Mouse (Mus musculus): ENCODE measurements around the gene Eps15l1. TPM values are rescaled to one million over a fixed set of nuclear protein-coding genes. Genes with fewer than 3 reads are reported as not detected.

The Eps15l1 gene
- total RNA-seq, 2 experiments from 2014 or later, result 49.9 to 52.4 TPM

DNA sequence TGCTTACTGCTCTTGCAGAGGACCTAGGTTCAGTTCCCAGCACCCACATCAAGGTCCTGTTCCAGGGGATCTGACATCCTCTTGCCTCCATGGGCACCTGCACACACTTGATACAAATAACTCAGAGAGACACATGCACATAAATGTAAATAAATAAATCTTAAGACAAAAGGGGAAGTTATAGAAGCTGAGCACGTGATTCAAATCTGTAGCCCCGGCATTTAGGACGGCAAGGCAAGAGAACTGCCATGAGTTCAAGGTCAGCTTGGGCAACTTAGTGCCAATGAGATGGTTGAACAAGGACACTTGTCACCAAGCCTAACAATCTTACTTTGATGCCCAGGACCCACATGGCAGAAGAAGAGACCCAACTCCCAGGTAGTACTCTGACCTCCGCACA is 3.2 kb downstream of the Eps15l1 start:
- DNase-seq, result no peak
- intact Hi-C loops (cut with DNase I), result no loop called here

DNA sequence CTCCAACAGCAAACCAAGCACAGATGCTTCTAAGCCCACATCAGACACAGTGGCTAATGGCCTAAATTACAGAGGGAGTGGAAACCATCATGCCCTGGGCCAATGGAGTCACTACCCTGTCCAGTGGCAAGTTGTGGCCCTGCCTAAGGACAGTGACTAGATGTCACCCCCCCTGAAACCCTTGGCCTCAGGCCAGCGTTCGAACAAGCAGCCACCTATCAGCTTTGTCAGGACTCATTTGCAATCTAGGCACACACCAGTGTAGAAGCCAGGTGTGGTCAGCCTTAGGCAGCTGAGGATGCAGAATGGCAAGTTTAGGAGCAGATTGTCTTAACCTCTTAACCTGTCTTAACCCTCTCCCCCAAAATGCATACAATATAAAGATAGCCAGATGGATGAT is 6.0 kb downstream of the Eps15l1 start:
- DNase-seq, result no peak
- intact Hi-C loops (cut with DNase I), result no loop called here

DNA sequence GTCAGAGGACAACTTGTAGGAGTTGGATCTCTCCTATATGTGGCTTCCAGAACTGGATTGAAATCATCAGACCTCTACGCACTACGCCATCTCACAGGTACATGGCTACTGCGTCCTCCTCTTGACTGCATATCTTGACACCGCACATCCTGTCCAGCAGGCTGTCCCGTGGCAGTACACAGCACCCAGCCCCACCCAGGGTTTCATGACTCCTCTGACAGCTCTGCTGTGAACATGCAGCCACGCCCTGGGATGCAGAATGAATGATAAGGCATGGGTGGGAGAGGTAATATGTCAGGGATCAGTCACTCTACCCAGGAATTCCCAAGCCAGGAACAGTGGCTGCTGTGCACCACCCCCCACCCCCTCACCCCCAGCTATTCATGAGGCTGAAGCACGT is 7.4 kb downstream of the Eps15l1 start:
- no peak for DNase-seq
- intact Hi-C loops (cut with DNase I), result no loop called here

DNA sequence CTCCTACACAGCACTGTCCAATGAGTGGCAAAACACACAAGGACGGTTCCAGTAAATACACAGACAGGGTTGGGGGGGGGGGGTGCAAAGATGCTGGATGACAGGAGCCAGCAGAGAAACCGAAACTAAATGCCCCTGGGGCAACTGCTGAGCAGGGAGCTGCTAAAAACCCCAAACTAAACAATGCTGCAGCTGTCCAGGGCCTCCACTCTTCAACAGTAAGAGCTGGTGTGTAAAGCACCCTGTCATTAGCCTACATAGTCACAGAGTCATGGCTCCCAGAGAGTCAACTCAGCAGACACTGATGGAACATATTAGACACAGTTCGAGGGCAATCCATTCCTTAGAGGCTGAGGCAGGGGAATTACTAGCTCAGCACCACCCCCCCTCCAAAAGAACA is 11.8 kb downstream of the Eps15l1 start:
- intact Hi-C loops (cut with DNase I), result no loop called here
- DNase-seq, result no peak

DNA sequence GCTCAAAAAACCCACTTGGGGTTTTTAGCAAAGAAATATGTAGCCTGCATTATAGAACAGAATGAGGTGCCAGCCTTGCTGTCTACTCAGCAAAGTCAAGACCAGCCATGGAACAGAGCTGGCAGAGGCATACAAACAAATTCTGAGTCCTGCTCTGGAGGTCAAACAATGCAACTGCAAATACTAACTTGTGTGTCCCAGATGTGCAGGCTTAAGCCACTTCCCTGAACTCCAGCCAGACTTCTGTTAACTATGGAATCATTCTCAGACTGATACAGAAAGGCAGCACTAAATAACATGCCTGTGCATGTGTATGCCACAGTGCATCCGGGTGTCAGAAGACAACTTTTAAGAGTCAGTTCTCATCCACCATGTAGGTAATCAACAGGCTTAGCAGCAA is 13.4 kb downstream of the Eps15l1 start:
- intact Hi-C loops (cut with DNase I), result no loop called here
- DNase-seq, result no peak

DNA sequence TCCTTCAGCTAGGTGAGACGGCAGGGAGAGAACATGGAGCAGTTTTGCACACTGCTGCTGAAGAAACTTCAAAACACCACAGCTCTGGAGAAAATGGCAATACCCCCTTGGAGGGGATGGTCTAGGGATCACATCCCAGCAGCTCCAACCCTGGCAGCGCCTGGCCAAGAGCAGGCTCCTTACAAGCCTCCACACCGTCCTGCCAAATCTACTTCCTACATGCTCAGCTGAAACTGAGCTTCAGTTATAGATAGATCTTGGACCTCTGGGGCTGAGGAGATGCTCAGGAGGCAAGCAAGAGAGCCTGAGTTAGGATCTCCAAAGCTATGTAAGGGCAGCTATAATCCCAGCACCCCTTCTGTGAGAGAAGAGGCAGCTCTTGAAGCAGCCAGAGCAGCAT is 18.3 kb downstream of the Eps15l1 start:
- intact Hi-C loops (cut with DNase I), result no loop called here
- no peak for DNase-seq

DNA sequence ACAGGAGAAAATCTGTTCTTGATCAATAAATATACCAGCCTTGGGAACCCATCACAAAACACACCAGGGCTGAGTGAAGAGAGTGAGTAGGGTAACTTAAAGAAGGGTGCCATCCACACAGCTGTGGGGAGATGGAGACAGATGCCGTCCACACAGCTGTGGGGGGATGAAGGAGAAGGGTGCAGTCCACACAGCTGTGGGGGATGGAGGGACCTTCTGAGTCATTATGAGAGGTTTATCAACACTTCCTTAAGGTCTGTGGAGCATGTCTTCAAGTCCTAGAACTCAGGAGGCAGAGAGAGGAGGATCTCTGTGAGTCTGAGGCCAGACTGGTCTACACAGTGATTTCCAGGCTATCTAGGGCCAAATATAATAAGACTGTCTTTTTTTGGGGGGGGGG is 19.9 kb downstream of the Eps15l1 start:
- intact Hi-C loops (cut with DNase I), result no loop called here
- DNase-seq, result no peak

DNA sequence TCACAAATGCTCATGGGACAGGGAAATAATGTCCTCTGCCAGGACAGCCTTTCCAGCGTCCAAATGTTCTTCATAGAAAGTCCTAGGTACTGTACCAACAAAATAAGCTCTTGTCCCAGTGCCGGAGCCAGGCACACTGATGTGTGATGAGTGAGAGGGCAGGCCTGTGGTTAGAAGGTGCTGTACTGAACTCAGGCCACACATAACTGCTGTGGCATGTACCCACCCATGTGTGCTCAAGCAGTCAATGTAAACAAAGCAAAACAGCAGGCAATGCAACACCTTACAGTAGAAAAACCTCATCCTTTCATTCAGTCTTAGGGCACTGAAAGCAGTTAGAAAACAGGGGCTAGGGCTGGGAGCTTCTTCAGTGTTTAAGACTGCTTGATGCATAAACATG is 35.5 kb downstream of the Eps15l1 start:
- intact Hi-C loops (cut with DNase I), result no loop called here

DNA sequence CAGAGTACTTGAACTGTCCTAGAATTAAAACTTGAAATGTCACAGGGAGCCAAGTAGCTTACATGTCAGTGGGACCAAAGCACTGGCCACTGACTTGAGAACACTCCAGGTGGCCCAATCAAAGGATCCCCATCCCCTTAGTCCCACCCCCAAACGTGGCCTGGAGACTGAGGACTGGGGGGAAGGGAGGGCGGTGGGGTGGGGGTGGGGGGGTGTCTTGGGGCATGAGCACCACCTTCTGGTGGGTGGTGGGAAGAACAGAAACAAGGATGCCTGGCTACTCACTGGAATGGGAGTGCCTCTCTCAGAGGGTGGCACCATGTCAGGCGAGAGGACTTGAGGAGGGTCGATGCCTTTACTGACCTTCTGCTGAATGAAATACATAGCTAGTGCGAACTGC is 38.9 kb downstream of the Eps15l1 start:
- intact Hi-C loops (cut with DNase I), result no loop called here
- peak in 1 of 2 experiments; percentile 38 for DNase-seq

More for the DNA sequence above, 35.5 kb downstream of the Eps15l1 start:
- no peak for DNase-seq

DNA sequence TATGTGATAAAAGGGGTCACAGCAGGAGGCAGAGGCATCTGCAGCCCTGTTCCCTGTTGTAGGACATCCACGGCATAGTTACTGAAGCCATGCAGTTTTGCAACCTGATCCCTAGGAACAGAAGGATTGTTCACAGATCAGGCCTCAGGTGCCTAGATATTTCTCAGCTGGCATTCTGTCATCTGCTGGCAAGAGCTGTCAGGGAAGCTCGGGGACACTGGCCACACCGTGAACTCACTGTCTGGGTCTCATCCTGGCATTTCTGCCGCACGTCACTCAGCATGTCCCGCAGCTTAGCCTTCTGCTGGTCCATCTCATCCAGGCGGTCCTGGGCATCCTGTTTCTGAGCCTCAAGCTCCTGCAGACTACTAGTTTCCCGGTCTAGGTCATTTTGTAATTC is 40.6 kb downstream of the Eps15l1 start:
- intact Hi-C loops (cut with DNase I), result no loop called here
- DNase-seq, result no peak

DNA sequence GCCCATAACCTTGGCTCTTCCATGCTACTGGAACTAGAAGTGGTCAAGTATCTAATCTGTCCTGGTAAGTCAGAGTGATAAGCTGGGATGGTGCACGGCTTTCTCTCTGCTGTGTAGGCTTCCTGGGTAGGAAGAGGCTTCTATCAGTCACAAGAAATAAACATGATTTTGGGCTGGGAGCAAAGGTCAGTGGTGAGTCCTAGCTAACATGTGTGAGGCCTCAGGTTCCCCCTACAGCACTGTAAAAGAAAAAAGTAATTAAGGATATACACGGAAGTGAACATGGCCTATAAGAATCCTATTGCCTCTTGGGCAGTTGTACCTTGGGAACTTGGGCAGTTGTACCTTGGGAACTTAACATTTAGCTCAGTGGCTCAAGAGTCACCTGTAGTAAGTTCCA is 44.4 kb downstream of the Eps15l1 start:
- DNase-seq, result no peak
- intact Hi-C loops (cut with DNase I), result no loop called here

DNA sequence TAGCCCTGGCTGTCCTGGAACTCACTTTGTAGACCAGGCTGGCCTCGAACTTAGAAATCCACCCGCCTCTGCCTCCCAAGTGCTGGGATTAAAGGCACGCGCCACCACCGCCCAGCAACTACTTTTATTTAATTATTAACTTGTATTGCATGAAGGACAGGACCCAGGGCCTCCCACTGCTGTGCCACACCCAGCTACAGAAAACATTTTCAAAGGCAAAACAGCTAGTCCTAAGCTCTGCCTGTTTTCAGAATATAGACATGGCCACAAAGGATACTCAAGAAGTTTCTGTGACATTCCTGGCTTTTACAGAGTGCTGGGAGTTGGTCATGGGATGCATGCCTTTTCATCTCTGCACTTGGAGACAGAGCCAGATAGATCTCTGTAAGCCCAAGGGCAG is 45.0 kb downstream of the Eps15l1 start:
- DNase-seq, result no peak

DNA sequence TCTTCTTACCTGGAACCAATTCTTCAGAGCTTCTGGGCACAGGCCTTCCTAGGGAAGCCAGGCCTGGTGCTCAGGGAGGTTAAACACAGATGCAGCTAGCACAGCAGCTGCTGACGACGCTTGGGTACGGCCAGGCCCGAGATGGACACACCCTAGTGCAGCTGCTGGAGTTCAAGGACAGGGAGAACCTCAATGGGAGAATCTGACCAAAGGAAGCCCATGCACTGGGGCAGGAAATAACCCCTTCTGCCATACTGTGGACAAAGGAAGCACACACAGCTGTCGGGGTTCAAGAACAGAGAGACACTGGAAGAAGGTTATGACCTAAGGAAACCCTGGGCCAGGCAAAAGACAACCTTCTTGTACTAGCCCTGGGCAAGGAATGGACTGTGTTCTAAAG is 46.1 kb downstream of the Eps15l1 start:
- no peak for DNase-seq

More for the DNA sequence above, 45.0 kb downstream of the Eps15l1 start:
- intact Hi-C loops (cut with DNase I), result no loop called here

DNA sequence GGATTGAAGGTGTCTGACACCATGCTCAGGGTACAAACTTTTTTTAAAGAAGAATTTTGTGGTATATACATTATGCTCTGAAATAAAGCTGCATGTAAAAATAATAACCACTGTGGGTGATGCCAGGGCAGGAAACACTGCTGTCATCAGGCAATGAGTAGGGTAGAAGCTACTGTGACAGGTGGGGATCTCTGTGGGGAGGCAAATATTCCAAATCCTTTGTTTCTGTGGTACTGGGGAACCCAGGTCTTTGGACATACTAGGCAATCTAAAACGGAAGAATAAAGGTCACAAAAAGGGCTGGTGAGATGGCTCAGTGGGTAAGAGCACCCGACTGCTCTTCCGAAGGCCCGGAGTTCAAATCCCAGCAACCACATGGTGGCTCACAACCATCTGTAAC is 48.9 kb downstream of the Eps15l1 start:
- intact Hi-C loops (cut with DNase I), result no loop called here
- DNase-seq, result no peak

More for the DNA sequence above, 46.1 kb downstream of the Eps15l1 start:
- intact Hi-C loops (cut with DNase I), result no loop called here

DNA sequence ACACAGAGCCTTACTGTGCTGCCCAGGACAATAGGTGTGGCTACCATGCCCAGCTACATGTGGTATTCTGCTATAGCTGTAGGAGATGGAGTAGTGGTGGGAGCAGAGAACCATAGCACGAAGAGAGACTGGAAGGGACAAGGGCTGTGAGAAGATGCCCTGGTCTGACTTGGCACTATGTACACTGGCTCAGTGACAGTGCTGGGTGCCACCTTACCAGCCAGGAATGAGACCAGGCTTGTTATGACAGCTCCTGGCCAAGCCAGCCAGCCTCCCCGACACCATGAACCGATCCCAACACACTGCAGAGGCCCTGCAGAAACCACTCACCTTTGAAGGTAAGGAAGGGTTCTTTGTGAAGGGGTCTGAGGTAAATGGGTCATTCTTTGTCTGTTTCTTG is 49.9 kb downstream of the Eps15l1 start:
- intact Hi-C loops (cut with DNase I), result no loop called here
- DNase-seq, result no peak

DNA sequence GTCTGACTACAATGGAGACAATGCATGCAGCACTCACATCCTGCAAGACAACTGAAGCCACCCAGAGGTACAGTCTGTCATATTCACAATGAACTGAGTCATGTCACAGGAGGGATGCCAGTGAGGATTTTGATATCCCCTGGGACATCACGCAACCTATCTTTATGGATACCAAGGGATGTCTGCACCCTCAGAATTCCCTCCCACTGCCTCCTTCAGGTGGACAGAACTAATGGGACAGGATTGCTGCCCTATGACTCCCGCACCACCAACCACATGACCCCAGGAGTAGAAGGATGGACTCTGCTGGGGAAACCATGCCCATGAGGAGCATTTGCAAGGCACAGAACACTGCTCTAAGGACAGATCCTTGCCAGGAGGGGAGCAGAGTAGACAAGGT is 54.8 kb downstream of the Eps15l1 start:
- intact Hi-C loops (cut with DNase I), result loop anchor here (1.0 kb wide), 1 partner anchor 104 kb away; no protein-coding TSS in a partner anchor

DNA sequence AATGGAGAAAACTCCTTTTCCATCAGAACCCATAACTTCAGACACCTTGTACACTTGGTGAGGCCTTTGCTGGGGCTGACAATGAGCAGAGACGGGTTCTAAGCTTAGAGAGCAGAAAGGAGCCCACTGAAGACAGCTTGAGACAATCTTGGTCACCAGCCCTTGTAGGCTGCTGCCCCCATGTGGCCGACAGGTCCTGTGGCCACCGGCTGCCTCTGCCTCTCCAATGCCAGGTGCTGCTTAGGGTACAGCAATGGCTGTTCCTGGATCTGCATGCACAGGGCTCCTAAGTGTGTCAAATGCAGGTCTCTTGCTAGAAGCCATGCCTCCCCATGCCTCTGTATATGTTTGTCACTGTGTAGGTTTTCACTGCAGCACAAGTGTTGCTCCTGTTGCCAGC is 55.4 kb downstream of the Eps15l1 start:
- intact Hi-C loops (cut with DNase I), result loop anchor here (1.0 to 2.0 kb wide), 3 partner anchors 39 to 189 kb away; no protein-coding TSS in a partner anchor

More for the DNA sequence above, 54.8 kb downstream of the Eps15l1 start:
- no peak for DNase-seq

DNA sequence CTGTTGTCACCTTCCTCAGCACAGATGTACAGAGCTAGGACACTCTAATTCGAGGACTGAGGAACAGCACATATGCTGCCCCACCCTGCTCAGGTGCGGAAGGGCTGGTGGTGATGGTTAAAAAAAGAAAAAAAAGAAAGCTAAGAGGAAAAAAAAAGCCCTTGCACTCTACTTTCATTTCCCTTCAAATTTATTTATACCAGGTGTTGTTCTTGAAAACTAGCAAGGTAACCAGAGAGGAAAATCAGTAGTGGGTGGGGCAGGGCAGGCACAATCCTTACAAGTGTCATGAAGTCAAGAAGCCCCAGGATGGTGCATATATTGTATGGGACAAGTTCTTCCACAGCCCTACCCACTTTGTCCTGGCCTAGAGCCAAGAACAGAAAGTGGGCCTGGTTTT is 56.2 kb downstream of the Eps15l1 start:
- DNase-seq, result no peak
- intact Hi-C loops (cut with DNase I), result loop anchor here (2.0 kb wide), 2 partner anchors 38 to 188 kb away; no protein-coding TSS in a partner anchor

More for the DNA sequence above, 55.4 kb downstream of the Eps15l1 start:
- peak; percentile 85 to 90 for DNase-seq

DNA sequence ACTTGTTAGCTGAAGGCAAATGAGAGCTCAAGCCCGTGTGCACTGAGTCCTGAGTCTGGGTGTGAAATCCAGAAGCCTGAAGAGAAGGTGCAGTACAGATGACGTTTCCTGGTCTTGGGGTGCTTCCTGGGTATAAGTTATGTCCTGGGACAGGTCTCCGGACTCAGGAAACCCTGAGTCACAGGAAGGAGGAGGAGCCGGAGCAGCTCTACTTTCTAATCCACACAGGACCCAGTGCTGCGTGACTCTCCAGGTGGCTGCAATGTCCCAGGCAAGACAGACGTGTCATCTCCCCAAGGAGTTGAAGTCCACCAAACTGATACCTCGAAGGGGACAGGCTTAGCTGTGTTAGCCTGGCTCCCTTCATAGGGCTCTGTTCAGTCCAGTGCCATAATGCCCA is 57.8 kb downstream of the Eps15l1 start:
- no peak for DNase-seq
- intact Hi-C loops (cut with DNase I), result no loop called here

DNA sequence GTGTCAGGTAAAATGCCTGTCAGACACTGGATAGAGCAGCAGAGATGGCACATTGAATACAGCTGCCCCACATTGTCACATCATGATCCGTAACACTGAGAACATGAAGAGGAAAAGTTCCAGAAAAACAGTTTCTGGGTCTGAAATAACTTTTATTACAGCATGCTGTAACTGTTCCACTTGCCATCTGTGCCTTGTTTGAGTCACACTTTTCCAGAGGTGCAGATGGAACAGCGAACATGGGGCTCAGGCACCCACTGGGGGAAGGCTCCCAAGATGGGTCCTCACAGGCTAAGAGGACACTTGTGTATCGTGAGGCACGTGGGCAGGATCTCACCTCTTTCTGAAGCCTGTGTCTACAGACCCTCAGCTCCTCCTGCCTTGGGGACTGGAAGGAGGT is 58.5 kb downstream of the Eps15l1 start:
- intact Hi-C loops (cut with DNase I), result no loop called here
- DNase-seq, result no peak

DNA sequence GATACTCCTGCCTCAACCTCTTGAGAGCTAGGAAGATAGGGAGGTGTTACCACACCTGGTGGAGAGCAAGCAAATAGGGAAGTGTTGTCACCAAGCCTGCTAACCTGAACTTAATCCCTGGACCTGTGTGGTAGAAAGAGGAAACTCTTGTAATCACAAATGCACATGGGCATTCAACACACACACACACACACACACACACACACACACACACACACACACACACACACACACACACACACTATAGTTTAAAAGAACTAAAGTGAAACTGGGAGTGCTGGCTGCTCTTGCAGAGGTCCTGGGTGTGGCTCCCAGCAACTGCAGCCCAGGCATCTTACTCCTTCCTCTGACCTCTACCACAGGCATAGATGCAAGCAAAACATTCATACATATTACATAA is 61.1 kb downstream of the Eps15l1 start:
- DNase-seq, result no peak

DNA sequence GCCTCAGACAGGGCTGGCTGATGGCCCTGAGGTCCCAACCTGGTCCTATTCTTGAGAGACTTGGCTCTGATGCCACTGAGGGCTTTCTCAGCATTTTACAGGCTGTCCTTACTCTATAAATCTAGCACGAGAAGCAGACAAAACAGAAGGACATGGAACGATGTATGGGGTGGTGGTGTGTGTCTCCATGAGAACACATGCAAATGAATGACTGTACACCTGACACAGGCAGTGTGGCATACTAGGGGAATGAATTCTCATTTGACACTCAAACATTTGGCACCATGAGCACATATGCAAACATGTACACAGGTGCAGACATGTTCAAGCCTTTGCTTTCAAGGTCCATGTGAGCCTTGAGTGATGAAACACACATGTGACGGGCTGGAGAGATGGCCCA is 64.7 kb downstream of the Eps15l1 start:
- intact Hi-C loops (cut with DNase I), result no loop called here
- no peak for DNase-seq

More for the DNA sequence above, 61.1 kb downstream of the Eps15l1 start:
- intact Hi-C loops (cut with DNase I), result no loop called here

DNA sequence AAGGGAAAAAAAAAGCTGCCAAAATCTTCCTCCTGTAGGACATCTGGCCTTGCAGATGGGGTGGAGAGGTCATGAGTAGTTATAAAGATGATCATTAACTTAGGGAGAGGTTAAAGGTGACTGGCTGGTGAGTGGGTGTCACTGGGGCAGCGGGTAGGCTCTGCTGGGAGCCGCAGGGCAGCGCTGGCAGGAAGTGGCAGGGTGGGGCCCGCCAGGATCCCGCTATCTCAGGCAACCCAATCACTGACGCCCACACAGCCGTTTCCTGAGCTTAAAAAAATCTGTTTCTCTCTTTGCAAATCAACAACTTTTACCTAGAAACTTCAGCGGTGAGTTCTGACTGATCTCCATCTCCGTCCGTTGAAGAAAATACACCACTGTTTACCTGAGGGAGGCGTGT is 67.0 kb downstream of the Eps15l1 start:
- peak; percentile 50 to 54 for DNase-seq
- intact Hi-C loops (cut with DNase I), result no loop called here

DNA sequence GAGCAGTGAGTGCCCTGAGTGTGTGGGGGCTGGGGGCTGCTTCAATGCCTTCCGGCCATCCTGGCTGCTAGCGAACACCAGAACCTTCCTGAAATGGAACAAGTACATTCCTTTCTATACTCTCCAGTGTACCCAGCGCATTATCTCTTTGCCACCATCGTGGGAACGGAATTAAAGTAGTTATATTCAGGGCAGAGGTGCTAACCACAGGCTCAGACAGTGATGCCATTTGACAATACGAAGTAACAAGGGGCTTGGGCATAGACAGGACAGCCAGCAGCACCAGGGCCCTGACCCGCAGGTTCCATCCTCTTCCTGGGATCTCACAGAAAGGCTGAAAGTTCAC is 67.6 kb downstream of the Eps15l1 start:
- intact Hi-C loops (cut with DNase I), result no loop called here
- DNase-seq, result no peak

Measured in heart, postnatal 10 days (tissue).